Mouse (Mus musculus) erythroid progenitor cell, adult 5-6 weeks (primary cell): ENCODE measurements around the gene Fhit. TPM values are rescaled to one million over a fixed set of nuclear protein-coding genes. Genes with fewer than 3 reads are reported as not detected.
"Not testable (repeated sequence)": the region's sequence is repeated elsewhere in the genome, so short reads cannot be mapped to it uniquely, and the experiment has no call there.

Experiments used
- ATAC-seq: replicated peaks from 2 replicates; pipeline ENCODE4 v1.8.0; 2016; ENCODE audit warnings: moderate number of reproducible peaks, mild to moderate bottlenecking, moderate TSS enrichment, inconsistent platforms; ENCODE audit not compliant: poor library complexity, low FRiP score, severe bottlenecking
- total RNA-seq, 2 experiments: library from RNA; stranded (forward) in 1 of 2; stranded (reverse) in 1 of 2; fragments of 150-400 nt in 1 of 2; fragments of 186-747, 209-891 nt in 1 of 2; gene quantifications; 2 replicates each; pipeline versions ENCODE4 v1.2.3 to v1.2.4; 2015 to 2017; ENCODE audit warnings: low replicate concordance in 2 of 2

Gene Fhit
- total RNA-seq, 2 experiments from 2014 or later: not detected

- no peak for ATAC-seq
Measured at GRCm38 (mm10) chr14:10978651-10979050, 183.2 kb downstream of the Fhit start.

DNA sequence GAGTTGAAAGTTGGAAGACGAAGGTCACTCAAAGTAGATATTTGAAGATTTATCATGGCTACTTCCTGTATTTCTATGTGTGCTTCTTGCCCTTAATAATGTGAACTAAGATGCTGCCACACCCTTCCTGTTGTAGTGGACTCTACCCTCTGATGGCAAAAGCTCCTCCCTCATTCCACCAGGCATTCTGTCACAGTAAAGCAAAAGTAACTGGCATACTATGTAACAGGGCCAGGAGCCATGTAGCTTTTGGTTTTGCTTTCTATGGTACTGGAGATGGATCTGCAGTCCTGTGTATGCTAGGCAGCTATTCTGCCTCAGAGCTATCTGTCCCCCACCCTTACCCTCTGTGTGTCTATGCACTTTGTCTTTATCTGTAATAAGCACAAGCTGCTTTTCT lies 220.2 kb downstream of the Fhit start:
- ATAC-seq: no peak

GRCm38 (mm10) chr14:10933667-10934066 lies 228.2 kb downstream of the Fhit start:
- no peak for ATAC-seq

DNA sequence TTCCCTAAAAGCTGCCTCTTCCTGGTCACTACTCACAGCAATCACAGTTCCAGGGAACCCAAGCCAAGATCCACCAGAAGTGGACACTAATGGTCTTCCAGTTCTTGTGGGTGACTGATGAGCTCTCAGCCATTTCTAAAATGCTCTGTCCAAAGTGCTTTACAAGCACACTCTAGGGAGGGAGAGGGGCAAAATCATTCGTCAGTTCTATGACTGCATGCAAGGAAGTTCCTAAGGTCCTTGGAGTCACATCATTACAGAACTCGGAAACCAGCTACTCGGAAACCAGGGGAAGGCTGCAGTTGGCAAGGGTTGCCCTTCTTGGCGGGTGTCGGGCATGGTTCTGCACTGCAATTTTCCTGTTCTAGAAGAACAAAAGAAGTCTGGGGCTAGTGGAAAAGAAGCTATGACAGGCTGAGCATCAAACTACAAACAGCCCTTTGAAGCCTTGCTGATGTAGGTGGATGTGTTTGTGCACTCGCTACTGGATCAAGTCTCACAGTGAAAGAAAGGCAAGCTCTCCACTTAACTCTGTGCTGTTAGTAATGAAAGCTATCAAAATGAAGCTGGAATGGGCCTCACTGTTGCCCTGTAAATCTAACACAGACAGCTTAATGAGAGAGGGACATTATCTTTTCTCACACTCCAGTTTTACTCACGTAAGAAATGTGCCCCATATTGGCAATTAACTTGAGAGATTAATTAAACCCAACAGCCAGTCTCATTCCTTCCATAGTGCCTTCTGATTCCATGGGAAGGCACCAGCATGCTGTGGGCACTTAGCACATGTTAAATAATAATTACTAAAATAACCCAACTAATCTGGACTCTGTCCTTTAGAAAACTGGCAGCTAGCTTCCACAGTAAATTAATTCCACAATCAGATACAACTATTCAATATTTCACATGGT lies 243.7 kb downstream of the Fhit start:
- no peak for ATAC-seq

DNA sequence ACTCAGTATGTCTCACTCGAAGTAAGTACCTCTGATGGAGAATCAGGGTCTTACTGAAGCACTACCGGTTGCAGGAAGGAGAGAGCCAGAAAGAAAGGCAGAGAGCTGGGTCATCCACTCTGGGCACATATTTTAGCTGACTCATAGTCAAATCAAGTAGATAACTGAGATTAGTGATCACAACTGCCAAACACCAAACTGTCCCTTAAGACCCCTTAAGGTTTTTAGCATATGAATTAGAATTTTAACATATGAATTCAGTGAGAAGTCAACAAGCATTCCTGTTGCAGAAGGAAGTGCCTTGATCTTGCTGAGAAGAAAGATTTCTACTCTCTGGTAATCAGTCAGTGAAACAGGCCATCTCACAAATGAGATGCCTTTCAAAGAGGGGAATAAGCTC lies 253.8 kb downstream of the Fhit start:
- ATAC-seq: no peak

- ATAC-seq: no peak
Measured at GRCm38 (mm10) chr14:10882759-10883158, 279.1 kb downstream of the Fhit start.

- no peak for ATAC-seq
Measured at GRCm38 (mm10) chr14:10880749-10881148, 281.1 kb downstream of the Fhit start.

GRCm38 (mm10) chr14:10874595-10875372 lies 287.1 kb downstream of the Fhit start:
- no peak for ATAC-seq

DNA sequence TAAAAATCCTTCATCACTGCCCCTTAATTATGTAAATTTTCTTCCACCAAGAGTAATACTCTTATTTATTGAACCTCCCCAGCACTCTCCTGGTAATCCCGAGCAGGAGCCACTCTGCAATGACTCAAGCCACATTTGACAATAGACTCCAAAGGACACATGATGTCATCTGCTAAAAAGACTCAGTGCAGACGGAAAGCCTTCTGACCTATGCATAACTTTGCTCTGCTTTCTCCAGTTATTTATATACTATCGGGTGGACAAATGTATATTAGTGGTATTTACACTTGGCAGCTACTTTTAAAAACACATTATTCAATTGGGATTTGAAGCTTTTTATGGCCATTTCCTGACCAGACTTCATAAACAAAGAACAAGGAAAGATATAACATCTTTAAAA lies 304.2 kb downstream of the Fhit start:
- ATAC-seq: no peak

DNA sequence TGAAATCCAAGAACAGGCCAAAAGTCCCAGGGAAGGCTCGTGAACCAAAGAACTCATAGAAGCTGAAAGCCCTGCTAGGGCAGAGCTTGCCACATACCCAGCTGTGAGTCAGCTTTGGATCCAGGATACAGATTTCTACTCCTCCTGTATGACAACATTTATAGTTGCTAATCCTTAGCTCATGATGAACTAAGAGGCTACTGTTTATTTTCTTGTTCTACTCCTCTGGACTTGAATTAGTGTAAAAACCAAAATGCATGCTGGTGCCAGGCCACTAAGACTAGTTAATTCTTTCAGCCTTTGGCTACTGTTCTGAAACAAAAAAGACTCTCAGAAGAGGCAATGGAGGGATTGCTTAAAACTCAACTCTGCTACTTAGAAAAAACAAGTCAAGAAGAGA lies 309.9 kb downstream of the Fhit start:
- no peak for ATAC-seq

- no peak for ATAC-seq
Measured at GRCm38 (mm10) chr14:10836001-10836400, 325.8 kb downstream of the Fhit start.

GRCm38 (mm10) chr14:10824819-10825218 lies 337.0 kb downstream of the Fhit start:
- no peak for ATAC-seq

- ATAC-seq: no peak
Measured at GRCm38 (mm10) chr14:10813551-10813950, 348.3 kb downstream of the Fhit start.

DNA sequence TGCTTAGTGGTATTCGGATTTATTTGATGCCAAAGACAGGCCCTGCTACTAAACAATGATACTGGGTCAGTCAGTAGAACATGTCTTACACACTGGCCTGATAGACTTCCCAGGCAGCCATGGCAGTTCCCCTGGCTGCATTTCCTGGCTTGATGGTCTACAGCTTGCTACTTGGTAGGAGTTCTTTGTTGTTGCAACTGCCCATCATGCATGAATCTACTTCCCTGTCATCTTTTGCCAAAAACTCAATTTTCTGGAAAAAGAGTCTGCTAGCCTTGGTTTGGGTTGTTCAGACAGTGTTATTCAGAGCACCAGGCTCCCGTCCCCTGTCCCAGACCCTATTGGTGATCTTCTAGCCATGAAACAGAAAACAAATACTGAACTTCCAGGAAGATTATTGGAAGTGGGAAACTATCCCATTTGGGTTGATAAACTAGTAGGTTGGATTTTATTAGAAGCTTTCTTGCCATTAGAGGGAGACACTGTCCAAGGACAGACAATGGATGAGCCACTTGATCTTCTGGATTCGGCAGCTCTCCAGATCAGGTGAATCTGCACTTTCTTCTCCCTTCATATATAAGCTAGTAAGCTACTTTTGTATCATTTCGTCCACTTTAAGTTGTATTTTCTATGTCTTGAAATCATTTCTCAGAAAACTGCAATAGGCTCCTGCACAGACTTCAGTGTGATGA lies 363.2 kb downstream of the Fhit start:
- no peak for ATAC-seq

DNA sequence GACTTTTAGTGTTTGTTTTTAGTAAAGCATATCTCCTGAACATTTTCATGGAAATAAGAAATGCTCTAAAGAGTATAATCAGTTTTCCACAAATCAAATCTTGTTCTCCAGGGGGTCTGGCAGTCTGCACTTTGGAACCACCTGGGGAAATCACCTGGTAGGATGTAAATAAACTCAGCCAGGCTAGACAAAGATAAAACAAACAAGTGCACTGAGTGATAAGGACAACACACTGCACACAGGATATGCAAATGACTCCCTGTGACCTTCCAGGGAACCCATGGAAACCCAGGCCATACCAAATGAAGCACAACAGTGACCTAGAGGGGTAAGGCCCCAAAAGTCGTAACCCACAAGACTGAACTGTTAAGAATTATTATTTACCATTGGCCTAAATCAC lies 364.2 kb downstream of the Fhit start:
- no peak for ATAC-seq

DNA sequence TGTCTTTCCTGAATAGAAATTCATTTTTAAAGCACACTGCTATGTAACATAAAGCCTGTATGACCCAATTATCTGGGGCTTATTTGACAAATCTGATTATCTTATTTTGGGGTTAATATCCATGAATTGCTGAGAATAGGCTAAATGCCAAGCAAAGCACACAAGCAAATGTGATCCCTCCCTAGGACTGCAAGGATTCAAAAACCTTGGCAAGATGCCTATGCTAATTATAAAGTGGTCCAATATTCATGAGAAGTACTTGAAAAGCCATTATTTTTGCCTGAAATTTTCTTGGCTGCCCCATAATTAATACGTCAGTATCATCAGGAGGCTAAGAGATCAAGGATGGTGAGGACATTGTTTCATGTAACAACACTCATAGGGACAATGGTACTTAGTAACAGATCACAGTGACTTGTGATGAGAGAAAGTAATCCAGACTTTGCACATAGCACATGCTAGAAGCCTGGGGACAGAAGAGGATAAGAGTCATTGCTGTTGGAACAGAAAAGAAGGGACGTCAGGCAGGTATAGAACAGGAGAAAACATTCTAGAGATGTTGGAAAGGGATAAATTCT lies 366.2 kb downstream of the Fhit start:
- no peak for ATAC-seq

DNA sequence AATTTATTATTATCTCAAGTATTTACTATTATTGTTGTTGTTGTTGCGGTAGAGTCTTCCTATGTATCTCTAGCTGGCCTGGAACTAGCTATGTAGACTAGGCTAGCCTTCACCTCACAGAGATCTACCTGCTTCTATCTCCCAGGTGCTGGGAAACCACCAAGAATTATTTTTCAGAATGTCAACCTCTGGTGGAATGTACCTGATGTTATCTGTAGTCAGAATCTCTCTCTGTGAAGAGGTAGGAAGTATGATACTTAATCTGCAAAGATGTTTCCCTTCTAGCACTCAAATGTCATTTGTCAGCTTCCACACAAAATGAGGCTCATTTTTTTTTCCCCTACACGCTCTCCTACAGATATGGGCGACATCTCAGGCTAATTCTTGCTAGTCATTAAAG lies 377.9 kb downstream of the Fhit start:
- no peak for ATAC-seq

GRCm38 (mm10) chr14:10778721-10779120 lies 383.1 kb downstream of the Fhit start:
- no peak for ATAC-seq

DNA sequence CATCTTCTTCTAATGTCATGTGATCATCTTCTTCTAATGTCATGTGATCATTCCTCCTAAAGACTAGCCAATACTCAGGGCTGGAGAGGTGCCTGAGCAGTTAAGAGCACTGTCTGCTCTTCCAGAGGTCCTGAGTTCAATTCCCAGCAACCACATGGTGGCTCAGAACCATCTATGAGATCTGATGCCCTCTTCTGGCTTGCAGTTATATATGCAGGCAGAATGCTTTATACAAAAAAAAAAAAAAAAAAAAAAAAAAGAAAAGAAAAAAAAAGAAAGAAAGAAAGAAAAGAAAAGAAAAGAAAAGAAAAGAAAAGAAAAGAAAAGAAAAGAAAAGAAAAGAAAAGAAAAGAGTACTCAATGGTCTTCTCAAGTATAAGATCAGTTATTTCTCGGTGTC lies 407.0 kb downstream of the Fhit start:
- not testable (repeated sequence) for ATAC-seq

- no peak for ATAC-seq
Measured at GRCm38 (mm10) chr14:10738076-10738475, 423.8 kb downstream of the Fhit start.
